Mouse (Mus musculus): ENCODE data around the gene Ccdc171.

Ccdc171 gene

GRCm38 (mm10) chr4:83794315-83794922, 269.1 kb downstream of the Ccdc171 start:
- peak in 1 of 2 experiments; percentile 34 for DNase-seq (ENCODE audit: low spot score in 2 of 2)

- no peak for DNase-seq (ENCODE audit: low spot score in 2 of 2)
These were observed 269.6 kb downstream of the Ccdc171 start for GRCm38 (mm10) chr4:83794930-83795459.

- no peak for DNase-seq (ENCODE audit: low spot score in 2 of 2)
These were observed 272.6 kb downstream of the Ccdc171 start for GRCm38 (mm10) chr4:83797976-83798375.

GRCm38 (mm10) chr4:83798674-83799430, 273.5 kb downstream of the Ccdc171 start:
- DNase-seq (ENCODE audit: low spot score in 2 of 2): no peak

GRCm38 (mm10) chr4:83800402-83800801, 275.1 kb downstream of the Ccdc171 start:
- DNase-seq (ENCODE audit: low spot score in 2 of 2): no peak

- DNase-seq (ENCODE audit: low spot score in 2 of 2): no peak
These were observed 291.6 kb downstream of the Ccdc171 start for GRCm38 (mm10) chr4:83816925-83817324.

- no peak for DNase-seq (ENCODE audit: low spot score in 2 of 2)
These were observed 304.5 kb downstream of the Ccdc171 start for GRCm38 (mm10) chr4:83829718-83830459.

GRCm38 (mm10) chr4:83830891-83831880, 305.8 kb downstream of the Ccdc171 start:
- DNase-seq (ENCODE audit: low spot score in 2 of 2): peak; percentile 52 to 58

- DNase-seq (ENCODE audit: low spot score in 2 of 2): peak in 1 of 2 experiments; percentile 14
These were observed 313.7 kb downstream of the Ccdc171 start for GRCm38 (mm10) chr4:83839077-83839476.

- no peak for DNase-seq (ENCODE audit: low spot score in 2 of 2)
These were observed 321.0 kb downstream of the Ccdc171 start for GRCm38 (mm10) chr4:83846304-83846703.

GRCm38 (mm10) chr4:83853885-83854284, 328.5 kb downstream of the Ccdc171 start:
- no peak for DNase-seq (ENCODE audit: low spot score in 2 of 2)

GRCm38 (mm10) chr4:83861706-83862105, 336.4 kb downstream of the Ccdc171 start:
- DNase-seq (ENCODE audit: low spot score in 2 of 2): no peak

GRCm38 (mm10) chr4:83862295-83862694, 336.9 kb downstream of the Ccdc171 start:
- DNase-seq (ENCODE audit: low spot score in 2 of 2): no peak

- no peak for DNase-seq (ENCODE audit: low spot score in 2 of 2)
These were observed 351.3 kb downstream of the Ccdc171 start for GRCm38 (mm10) chr4:83876600-83876999.

- DNase-seq (ENCODE audit: low spot score in 2 of 2): no peak
These were observed 352.9 kb downstream of the Ccdc171 start for GRCm38 (mm10) chr4:83878236-83878635.

GRCm38 (mm10) chr4:83888459-83889054, 363.2 kb downstream of the Ccdc171 start:
- no peak for DNase-seq (ENCODE audit: low spot score in 2 of 2)

- DNase-seq (ENCODE audit: low spot score in 2 of 2): peak in 1 of 2 experiments; percentile 19
These were observed 376.8 kb downstream of the Ccdc171 start for GRCm38 (mm10) chr4:83902081-83902645.
